Mouse (Mus musculus): ENCODE measurements at regions not wholly inside any gene's neighbourhood (a gene's known extent, or its start where the extent isn't known, plus 50 kb on each side); places are given as distances from the start of the nearest gene placed in this dataset.
A peak's percentile ranks its signal among the peaks of the same experiment; 100 is the strongest.

GRCm38 (mm10) chr1:149546076-149546475 is 415.0 kb downstream of the Pla2g4a start:
- DNase-seq (ENCODE audit: extremely low read depth), result no peak
- no peak overlapping the region for H3K9ac ChIP-seq (ENCODE audit: insufficient read depth, low read depth)

GRCm38 (mm10) chr1:149541386-149541785 is 419.7 kb downstream of the Pla2g4a start:
- TF ChIP-seq CTCF (conservative IDR thresholded peaks at IDR 0.05 in 1 of 2, IDR thresholded peaks at IDR 0.05 in 1 of 2; ENCODE audit: low read depth in 2 of 2, low read length in 2 of 2) (peak in 1 of 2 experiments; percentile 36; a peak in 2 of 4 replicates), SIN3A (IDR thresholded peaks at IDR 0.05; ENCODE audit: low read length) (no peak), TBP (conservative IDR thresholded peaks at IDR 0.05; ENCODE audit: low read depth, low read length) (no peak), POLR2A (IDR thresholded peaks at IDR 0.05; ENCODE audit: low read depth, low read length) (no peak), USF2 (conservative IDR thresholded peaks at IDR 0.05; ENCODE audit: low read depth, low read length) (no peak), NRF1 (IDR thresholded peaks at IDR 0.05; ENCODE audit: low read depth, low read length) (no peak), USF1 (IDR thresholded peaks at IDR 0.05; ENCODE audit: low read depth, low read length) (no peak), TCF12 (IDR thresholded peaks at IDR 0.05; ENCODE audit: low read depth, low read length) (no peak), POLR2AphosphoS2 (IDR thresholded peaks at IDR 0.05; ENCODE audit: low read depth, low read length) (no peak), NELFE (IDR thresholded peaks at IDR 0.05; ENCODE audit: low read depth, low read length) (no peak), EP300 (IDR thresholded peaks at IDR 0.05; ENCODE audit: low read length) (no peak), MXI1 (IDR thresholded peaks at IDR 0.05; ENCODE audit: low read depth, low read length) (no peak), MAX (IDR thresholded peaks at IDR 0.05; ENCODE audit: low read length) (no peak), MYC (IDR thresholded peaks at IDR 0.05; ENCODE audit: low read depth, low read length) (no peak), ZC3H11A (IDR thresholded peaks at IDR 0.05; ENCODE audit: low read depth, low read length) (no peak), JUN (IDR thresholded peaks at IDR 0.05; ENCODE audit: insufficient read depth, low read depth, low read length) (no peak), HCFC1 (IDR thresholded peaks at IDR 0.05; ENCODE audit: low read depth, low read length) (no peak), RAD21 (IDR thresholded peaks at IDR 0.05; ENCODE audit: low read depth, low read length) (peak; percentile 41), ETS1 (conservative IDR thresholded peaks at IDR 0.05; ENCODE audit: low read depth, low read length) (no peak), MAZ (IDR thresholded peaks at IDR 0.05; ENCODE audit: low read depth, low read length) (no peak), KAT2A (IDR thresholded peaks at IDR 0.05; ENCODE audit: insufficient replicate concordance, low read length) (no peak), SMC3 (IDR thresholded peaks at IDR 0.05; ENCODE audit: low read depth, low read length) (peak; percentile 30), CHD1 (IDR thresholded peaks at IDR 0.05; ENCODE audit: low read depth, low read length) (no peak), RCOR1 (conservative IDR thresholded peaks at IDR 0.05; ENCODE audit: low read depth, low read length) (no peak)
- no peak overlapping the region for H3K4me2 ChIP-seq (ENCODE audit: insufficient read depth, low read depth, poor library complexity, severe bottlenecking)
- no peaks in the 10 kb centered on the region for H3K27me3 ChIP-seq (replicated peaks)
- no peaks in the 10 kb centered on the region for H3K36me3 ChIP-seq (replicated peaks in 1 of 2; ENCODE audit: control insufficient read depth in 1 of 2, insufficient read depth in 1 of 2, low read length in 1 of 2)
- H3K9ac ChIP-seq (ENCODE audit: insufficient read depth, low read depth), result no peak overlapping the region
- no peaks in the 10 kb centered on the region for H3K4me1 ChIP-seq (ENCODE audit: control insufficient read depth in 1 of 2, insufficient read depth in 2 of 2)
- peaks cover 13% of the 10 kb centered on the region for H3K9me3 ChIP-seq (replicated peaks; ENCODE audit: low read length)
- in situ Hi-C loops (cut with MboI; ENCODE audit: low pct_ligation_motif_present, low pct_unique_long_range_greater_than_20kb, low sequenced_read_pairs) (no loop called here), dilution Hi-C loops (cut with MboI; ENCODE audit: extremely low pct_ligation_motif_present, extremely low pct_unique_long_range_greater_than_20kb, low sequenced_read_pairs) (no loop called here)
- no peaks in the 10 kb centered on the region for H3K79me2 ChIP-seq (replicated peaks; ENCODE audit: control insufficient read depth, extremely low read depth, insufficient read depth, poor library complexity, severe bottlenecking)
- no peak overlapping the region for H3K4me3 ChIP-seq (replicated peaks in 1 of 3; ENCODE audit: low read depth in 2 of 3, low read length in 2 of 3, poor library complexity in 1 of 3)
- no peak overlapping the region for H3K27ac ChIP-seq (ENCODE audit: insufficient read depth, low read depth)
- no peak for DNase-seq (ENCODE audit: extremely low read depth)

More at GRCm38 (mm10) chr1:149546076-149546475, 415.0 kb downstream of the Pla2g4a start:
- Histone ChIP-seq H3K9me3 (replicated peaks; ENCODE audit: low read length) (peaks cover 16% of the 10 kb centered on the region), H3K79me2 (replicated peaks; ENCODE audit: control insufficient read depth, extremely low read depth, insufficient read depth, poor library complexity, severe bottlenecking) (no peaks in the 10 kb centered on the region), H3K27me3 (replicated peaks) (no peaks in the 10 kb centered on the region), H3K36me3 (replicated peaks in 1 of 2; ENCODE audit: control insufficient read depth in 1 of 2, insufficient read depth in 1 of 2, low read length in 1 of 2) (no peaks in the 10 kb centered on the region), H3K4me1 (ENCODE audit: control insufficient read depth in 1 of 2, insufficient read depth in 2 of 2) (no peaks in the 10 kb centered on the region), H3K4me3 (replicated peaks in 1 of 3; ENCODE audit: low read depth in 2 of 3, low read length in 2 of 3, poor library complexity in 1 of 3) (no peak overlapping the region), H3K4me2 (ENCODE audit: insufficient read depth, low read depth, poor library complexity, severe bottlenecking) (no peak overlapping the region), H3K27ac (ENCODE audit: insufficient read depth, low read depth) (no peak overlapping the region)
- TF ChIP-seq GABPA (IDR thresholded peaks at IDR 0.05; ENCODE audit: insufficient replicate concordance, low read depth, low read length) (no peak), RCOR1 (conservative IDR thresholded peaks at IDR 0.05; ENCODE audit: low read depth, low read length) (no peak), MAFK (IDR thresholded peaks at IDR 0.05; ENCODE audit: insufficient replicate concordance, low read length) (no peak), USF1 (IDR thresholded peaks at IDR 0.05; ENCODE audit: low read depth, low read length) (no peak), MAX (IDR thresholded peaks at IDR 0.05; ENCODE audit: low read length) (no peak), PAX5 (IDR thresholded peaks at IDR 0.05; ENCODE audit: low read length) (no peak), MYC (IDR thresholded peaks at IDR 0.05; ENCODE audit: low read depth, low read length) (no peak)
- dilution Hi-C loops (cut with MboI; ENCODE audit: extremely low pct_ligation_motif_present, extremely low pct_unique_long_range_greater_than_20kb, low sequenced_read_pairs) (no loop called here), in situ Hi-C loops (cut with MboI; ENCODE audit: low pct_ligation_motif_present, low pct_unique_long_range_greater_than_20kb, low sequenced_read_pairs) (no loop called here)

All from CH12.LX (cell line).